Mouse (Mus musculus): ENCODE data around the gene Ube2l3.

DNA sequence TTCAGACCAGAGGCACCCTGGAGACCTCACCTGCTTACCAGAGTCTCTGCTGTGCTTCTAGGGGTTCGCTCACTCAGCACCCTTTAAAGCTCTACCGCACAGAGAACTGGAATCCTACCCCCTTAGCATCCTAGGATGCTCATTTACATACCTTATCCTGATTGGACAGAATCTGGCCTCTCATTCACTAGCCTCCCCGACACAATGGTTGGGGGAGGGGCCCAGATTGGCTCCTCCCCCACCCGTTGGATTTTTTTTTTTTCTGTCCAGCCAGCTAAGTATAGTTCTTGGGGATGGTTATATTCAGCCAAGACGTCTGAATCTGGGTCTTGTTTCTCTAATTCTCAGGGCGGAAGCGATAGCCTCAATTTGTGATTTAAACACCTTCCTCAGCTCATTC is 58.1 kb downstream of the Ube2l3 start, which contains the start of gene Ydjc:
- TF ChIP-seq POLR2A (IDR thresholded peaks at IDR 0.05; ENCODE audit: borderline replicate concordance, insufficient read depth, low read length) (no peak), CTCF (IDR thresholded peaks at IDR 0.05; ENCODE audit: borderline replicate concordance, insufficient read depth, low read depth, low read length) (no peak)

Measured in cerebellum, adult 2 months (tissue).